Mouse (Mus musculus) midbrain, embryonic 12.5 days (tissue): Measurements from ENCODE around the gene Inhbb. TPM values are rescaled to one million over a fixed set of nuclear protein-coding genes. Genes with fewer than 3 reads are reported as not detected.

Source experiments
- polyA plus RNA-seq: library from polyadenylated mRNA; unstranded; fragments of >200 nt; fragmentation: Nextera tagmentation; extraction: Ambion mirVana; gene quantifications from 2 replicates; pipeline ENCODE4 v1.2.1, GENCODE M21; 2016

The Inhbb gene
- polyA plus RNA-seq, 1 experiment from 2014 or later = 0.78 TPM

Other genes starting within 250 kb of the Inhbb start
- 73.0 and 83.5 TPM in 2 replicates for gene Ralb, start 82.5 kb upstream of the Inhbb start, polyA plus RNA-seq
- 20.0 and 22.4 TPM in 2 replicates for gene Tmem185b, start 103.9 kb upstream of the Inhbb start, polyA plus RNA-seq
- 36.7 and 41.1 TPM in 2 replicates for gene Epb41l5, start 226.8 kb upstream of the Inhbb start, polyA plus RNA-seq